Mouse (Mus musculus) ES-E14 (cell line): Measurements from ENCODE around the gene Cass4.

Experiments
- CHD2 ChIP-seq: IDR thresholded peaks from 2 replicates; pipeline ENCODE4 v1.6.1; 2014; ENCODE audit warnings: mild to moderate bottlenecking, low read depth, low read length, inconsistent platforms
- MAFK ChIP-seq: IDR thresholded peaks from 2 replicates; pipeline ENCODE4 v1.6.1; 2014; ENCODE audit warnings: mild to moderate bottlenecking, low read depth, low read length, inconsistent platforms; ENCODE audit not compliant: insufficient read depth
- ZC3H11A ChIP-seq: IDR thresholded peaks from 2 replicates; pipeline ENCODE4 v1.6.1; 2012; ENCODE audit warnings: low read depth, mild to moderate bottlenecking, inconsistent platforms, low read length, borderline replicate concordance

GRCm38 (mm10) chr2:172345258-172345738 is 48.3 kb upstream of the Cass4 start, which contains the start of gene Fam210b:
- no peak for TF ChIP-seq CHD2
- TF ChIP-seq ZC3H11A = no peak
- no peak for TF ChIP-seq MAFK
